Mouse (Mus musculus): ENCODE results near the gene Alg14. TPM values are rescaled to one million over a fixed set of nuclear protein-coding genes. Genes with fewer than 3 reads are reported as not detected.
A peak's percentile ranks its signal among the peaks of the same experiment; 100 is the strongest.

The Alg14 gene
- polyA plus RNA-seq, 1 experiment from 2014 or later = 28.5 TPM

- H3K4me3 ChIP-seq (replicated peaks) = no peak overlapping the region
- no peaks in the 10 kb centered on the region for H3K36me3 ChIP-seq
- H3K4me1 ChIP-seq (replicated peaks) = peaks cover 17% of the 10 kb centered on the region
- no peak for ATAC-seq (ENCODE audit: insufficient number of reproducible peaks, insufficient read depth, low FRiP score, low TSS enrichment, low read depth)
- 88% methylated on average over 6 of the region's 6 CpGs for WGBS
- H3K9ac ChIP-seq (replicated peaks) = no peak overlapping the region
- H3K27ac ChIP-seq = no peak overlapping the region
- no peaks in the 10 kb centered on the region for H3K27me3 ChIP-seq
- H3K9me3 ChIP-seq = no peaks in the 10 kb centered on the region
- H3K4me2 ChIP-seq = no peak overlapping the region
Observed at GRCm38 (mm10) chr3:121336234-121336890, 44.8 kb downstream of the Alg14 start.

GRCm38 (mm10) chr3:121338687-121339086 lies 47.1 kb downstream of the Alg14 start:
- Histone ChIP-seq H3K36me3 (no peaks in the 10 kb centered on the region), H3K4me1 (replicated peaks) (peaks cover 19% of the 10 kb centered on the region), H3K4me2 (no peak overlapping the region), H3K27ac (no peak overlapping the region), H3K27me3 (no peaks in the 10 kb centered on the region), H3K9me3 (no peaks in the 10 kb centered on the region), H3K9ac (replicated peaks) (no peak overlapping the region), H3K4me3 (replicated peaks) (no peak overlapping the region)
- 45% methylated on average over 2 of the region's 2 CpGs for WGBS
- ATAC-seq (ENCODE audit: insufficient number of reproducible peaks, insufficient read depth, low FRiP score, low TSS enrichment, low read depth) = no peak

GRCm38 (mm10) chr3:121340321-121340761 lies 48.8 kb downstream of the Alg14 start:
- Histone ChIP-seq H3K4me1 (replicated peaks) (peaks cover 33% of the 10 kb centered on the region), H3K4me2 (no peak overlapping the region), H3K4me3 (replicated peaks) (no peak overlapping the region), H3K9me3 (no peaks in the 10 kb centered on the region), H3K9ac (replicated peaks) (no peak overlapping the region), H3K27me3 (no peaks in the 10 kb centered on the region), H3K27ac (0 out of 2 replicates have a peak overlapping the region, but pooled peaks have one; percentile 41), H3K36me3 (no peaks in the 10 kb centered on the region)
- no peak for ATAC-seq (ENCODE audit: insufficient number of reproducible peaks, insufficient read depth, low FRiP score, low TSS enrichment, low read depth)
- 54% methylated on average over 7 of the region's 7 CpGs for WGBS

DNA sequence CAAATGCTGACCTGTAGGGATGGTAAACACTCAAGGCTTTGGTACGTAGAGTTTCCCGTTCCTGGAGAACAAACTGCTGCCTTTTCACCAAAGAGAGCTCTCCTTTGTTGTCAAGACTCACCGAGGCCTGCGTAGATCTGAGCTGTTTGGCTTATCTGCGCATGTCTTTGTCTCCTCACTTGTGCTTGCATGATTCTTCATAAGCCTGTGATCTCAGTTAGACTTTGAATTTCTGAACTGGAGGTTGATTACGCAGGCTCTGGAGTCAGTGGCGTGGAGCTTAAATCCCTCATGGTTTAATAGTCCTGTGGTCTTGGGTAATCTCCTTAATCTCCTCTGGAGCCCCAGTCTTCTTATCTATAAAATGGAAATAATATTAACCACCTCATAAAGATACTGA lies 51.7 kb downstream of the Alg14 start:
- Histone ChIP-seq H3K36me3 (no peaks in the 10 kb centered on the region), H3K4me1 (replicated peaks) (peaks cover 42% of the 10 kb centered on the region), H3K4me2 (no peak overlapping the region), H3K27me3 (no peaks in the 10 kb centered on the region), H3K9me3 (no peaks in the 10 kb centered on the region), H3K9ac (replicated peaks) (no peak overlapping the region), H3K4me3 (replicated peaks) (no peak overlapping the region), H3K27ac (no peak overlapping the region)
- WGBS = 79% methylated on average over 7 of the region's 7 CpGs
- no peak for ATAC-seq (ENCODE audit: insufficient number of reproducible peaks, insufficient read depth, low FRiP score, low TSS enrichment, low read depth)

GRCm38 (mm10) chr3:121344056-121344945 lies 52.7 kb downstream of the Alg14 start:
- peak; percentile 71; the same call in 1 of the 2 replicates for ATAC-seq (ENCODE audit: insufficient number of reproducible peaks, insufficient read depth, low FRiP score, low TSS enrichment, low read depth)
- Histone ChIP-seq H3K4me3 (replicated peaks) (no peak overlapping the region), H3K9me3 (no peaks in the 10 kb centered on the region), H3K4me1 (replicated peaks) (peaks cover 45% of the 10 kb centered on the region), H3K27me3 (no peaks in the 10 kb centered on the region), H3K9ac (replicated peaks) (no peak overlapping the region), H3K27ac (peak overlapping the region; percentile 78), H3K4me2 (no peak overlapping the region), H3K36me3 (no peaks in the 10 kb centered on the region)
- 27% methylated on average over 8 of the region's 8 CpGs for WGBS

DNA sequence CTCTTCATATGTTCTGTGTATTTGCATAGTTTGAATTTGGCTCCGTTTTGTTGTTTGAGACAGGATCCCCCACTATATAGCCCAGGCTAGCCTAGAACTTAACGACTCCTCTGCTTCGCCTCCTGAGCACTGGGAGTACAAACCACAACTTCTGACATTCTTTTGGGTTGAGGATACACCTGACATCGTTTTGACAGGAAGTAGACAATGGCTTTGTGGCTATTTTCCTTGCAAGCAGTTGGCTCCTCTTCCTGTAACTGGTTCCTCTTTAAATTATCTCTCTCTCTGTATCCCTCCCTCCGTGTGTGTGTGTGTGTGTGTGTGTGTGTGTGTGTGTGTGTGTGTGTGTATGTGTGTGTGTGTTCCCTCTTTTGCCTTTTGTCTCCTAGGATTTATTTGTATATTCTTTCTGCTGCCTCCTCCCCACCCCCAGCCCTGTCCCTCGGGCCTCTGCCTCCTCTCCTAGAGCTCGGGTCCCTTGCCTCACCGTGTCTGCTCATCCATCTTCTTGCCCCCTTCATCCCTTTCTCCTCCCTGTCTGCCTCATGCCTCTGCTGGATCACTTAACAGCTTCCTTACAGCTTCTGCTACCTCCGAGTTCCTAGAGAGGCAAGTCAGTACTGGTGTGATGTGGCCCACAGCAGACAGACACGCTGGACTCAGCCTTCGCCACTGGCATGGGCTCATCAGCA lies 53.5 kb downstream of the Alg14 start:
- H3K4me3 ChIP-seq (replicated peaks) = no peak overlapping the region
- no peak for ATAC-seq (ENCODE audit: insufficient number of reproducible peaks, insufficient read depth, low FRiP score, low TSS enrichment, low read depth)
- no peaks in the 10 kb centered on the region for H3K27me3 ChIP-seq
- peak overlapping the region; percentile 78 for H3K27ac ChIP-seq
- H3K4me1 ChIP-seq (replicated peaks) = peaks cover 51% of the 10 kb centered on the region
- no peaks in the 10 kb centered on the region for H3K36me3 ChIP-seq
- no peaks in the 10 kb centered on the region for H3K9me3 ChIP-seq
- WGBS = 51% methylated on average over 11 of the region's 11 CpGs
- no peak overlapping the region for H3K9ac ChIP-seq (replicated peaks)
- H3K4me2 ChIP-seq = no peak overlapping the region

- WGBS = 44% methylated on average over 6 of the region's 6 CpGs
- H3K4me1 ChIP-seq (replicated peaks) = peaks cover 48% of the 10 kb centered on the region
Observed at GRCm38 (mm10) chr3:121345643-121346000, 54.0 kb downstream of the Alg14 start.

GRCm38 (mm10) chr3:121346507-121347267 lies 55.1 kb downstream of the Alg14 start:
- 93% methylated on average over 12 of the region's 12 CpGs for WGBS
- no peaks in the 10 kb centered on the region for H3K36me3 ChIP-seq
- ATAC-seq (ENCODE audit: insufficient number of reproducible peaks, insufficient read depth, low FRiP score, low TSS enrichment, low read depth) = no peak
- H3K4me3 ChIP-seq (replicated peaks) = no peak overlapping the region
- H3K9ac ChIP-seq (replicated peaks) = no peak overlapping the region
- no peak overlapping the region for H3K4me2 ChIP-seq
- H3K9me3 ChIP-seq = no peaks in the 10 kb centered on the region
- H3K27ac ChIP-seq = no peak overlapping the region
- H3K4me1 ChIP-seq (replicated peaks) = peaks cover 48% of the 10 kb centered on the region
- H3K27me3 ChIP-seq = no peaks in the 10 kb centered on the region

More at GRCm38 (mm10) chr3:121345643-121346000, 54.0 kb downstream of the Alg14 start:
- Histone ChIP-seq H3K36me3 (no peaks in the 10 kb centered on the region), H3K4me3 (replicated peaks) (no peak overlapping the region), H3K27me3 (no peaks in the 10 kb centered on the region), H3K4me2 (no peak overlapping the region), H3K9me3 (no peaks in the 10 kb centered on the region), H3K27ac (0 out of 2 replicates have a peak overlapping the region, but pooled peaks have one; percentile 35), H3K9ac (replicated peaks) (no peak overlapping the region)
- no peak for ATAC-seq (ENCODE audit: insufficient number of reproducible peaks, insufficient read depth, low FRiP score, low TSS enrichment, low read depth)

DNA sequence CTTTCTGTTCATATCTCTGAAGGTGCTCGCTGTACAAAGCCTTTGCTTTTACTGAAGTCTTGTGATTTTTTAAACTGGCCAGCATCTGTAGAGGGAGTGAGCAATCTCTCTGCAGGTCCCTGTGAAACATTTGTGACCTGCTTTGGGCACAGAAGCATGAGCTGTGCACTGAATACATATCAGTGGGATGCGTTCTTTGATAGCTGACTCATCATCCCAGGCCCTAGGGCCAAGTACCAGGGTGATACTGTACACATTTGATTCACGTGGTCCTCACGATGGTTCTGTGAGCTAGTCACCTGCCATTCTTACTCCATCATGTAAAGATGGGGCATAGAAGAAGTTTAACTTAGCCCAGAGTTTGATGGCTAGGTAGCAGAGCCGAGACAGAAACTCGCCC lies 57.2 kb downstream of the Alg14 start:
- no peak overlapping the region for H3K4me3 ChIP-seq (replicated peaks)
- no peak overlapping the region for H3K4me2 ChIP-seq
- no peaks in the 10 kb centered on the region for H3K9me3 ChIP-seq
- 91% methylated on average over 6 of the region's 6 CpGs for WGBS
- H3K27ac ChIP-seq = 0 out of 2 replicates have a peak overlapping the region, but pooled peaks have one; percentile 0
- peaks cover 46% of the 10 kb centered on the region for H3K4me1 ChIP-seq (replicated peaks)
- no peak for ATAC-seq (ENCODE audit: insufficient number of reproducible peaks, insufficient read depth, low FRiP score, low TSS enrichment, low read depth)
- no peaks in the 10 kb centered on the region for H3K36me3 ChIP-seq
- no peaks in the 10 kb centered on the region for H3K27me3 ChIP-seq
- H3K9ac ChIP-seq (replicated peaks) = no peak overlapping the region

- Histone ChIP-seq H3K27me3 (no peaks in the 10 kb centered on the region), H3K36me3 (no peaks in the 10 kb centered on the region), H3K4me2 (no peak overlapping the region), H3K9ac (replicated peaks) (no peak overlapping the region), H3K9me3 (no peaks in the 10 kb centered on the region), H3K4me3 (replicated peaks) (no peak overlapping the region), H3K4me1 (replicated peaks) (peaks cover 40% of the 10 kb centered on the region), H3K27ac (no peak overlapping the region)
- 76% methylated on average over 33 of the region's 33 CpGs for WGBS
- ATAC-seq (ENCODE audit: insufficient number of reproducible peaks, insufficient read depth, low FRiP score, low TSS enrichment, low read depth) = no peak
Observed at GRCm38 (mm10) chr3:121349334-121350169, 58.0 kb downstream of the Alg14 start.
